Mouse (Mus musculus): ENCODE measurements around the gene Dact3.

Gene Dact3

DNA sequence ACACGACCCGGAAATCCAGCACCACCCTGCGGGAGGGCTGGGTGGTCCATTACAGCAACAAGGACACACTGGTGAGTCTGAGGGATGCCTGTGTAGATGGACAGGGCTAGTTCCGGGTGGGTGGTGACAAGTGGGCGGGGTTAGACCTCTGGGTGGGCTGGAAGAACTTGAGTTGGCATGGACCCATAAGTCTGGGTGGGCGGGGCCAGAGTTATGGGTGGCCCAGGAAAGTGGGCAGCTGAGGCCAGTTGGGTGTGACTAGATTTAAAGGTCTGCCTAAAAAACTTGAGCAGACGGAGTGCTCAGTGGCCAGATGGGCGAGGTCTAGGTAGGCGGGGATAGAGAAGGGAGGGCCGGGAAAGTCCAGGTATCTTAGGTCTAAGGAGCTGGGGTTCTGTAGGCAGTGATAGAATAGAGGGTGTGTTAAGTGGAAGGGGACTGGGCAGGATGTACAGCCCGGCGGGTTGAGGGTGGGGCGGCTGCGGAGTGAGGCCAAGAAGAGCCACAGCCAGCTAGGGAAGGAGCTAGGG lies 21.8 kb upstream of the Dact3 start:
- no peak for DNase-seq (ENCODE audit: low read depth, low spot score)

DNA sequence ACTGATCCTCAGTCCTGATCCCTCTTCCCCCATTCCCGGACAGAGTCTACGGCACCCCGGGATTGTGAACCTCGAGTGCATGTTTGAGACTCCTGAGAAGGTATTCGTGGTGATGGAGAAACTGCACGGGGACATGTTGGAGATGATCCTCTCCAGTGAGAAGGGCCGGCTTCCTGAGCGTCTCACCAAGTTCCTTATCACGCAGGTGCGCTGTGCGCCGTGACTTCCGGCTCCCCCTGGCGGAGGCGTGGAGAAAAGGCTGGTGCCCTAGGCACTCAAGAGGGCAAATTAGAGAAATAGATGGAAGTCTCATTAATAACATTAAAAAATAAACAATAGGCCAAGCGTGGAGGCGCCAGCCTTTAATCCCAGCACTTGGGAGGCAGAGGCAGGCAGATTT lies 16.8 kb upstream of the Dact3 start:
- DNase-seq (ENCODE audit: low read depth, low spot score) = no peak

DNA sequence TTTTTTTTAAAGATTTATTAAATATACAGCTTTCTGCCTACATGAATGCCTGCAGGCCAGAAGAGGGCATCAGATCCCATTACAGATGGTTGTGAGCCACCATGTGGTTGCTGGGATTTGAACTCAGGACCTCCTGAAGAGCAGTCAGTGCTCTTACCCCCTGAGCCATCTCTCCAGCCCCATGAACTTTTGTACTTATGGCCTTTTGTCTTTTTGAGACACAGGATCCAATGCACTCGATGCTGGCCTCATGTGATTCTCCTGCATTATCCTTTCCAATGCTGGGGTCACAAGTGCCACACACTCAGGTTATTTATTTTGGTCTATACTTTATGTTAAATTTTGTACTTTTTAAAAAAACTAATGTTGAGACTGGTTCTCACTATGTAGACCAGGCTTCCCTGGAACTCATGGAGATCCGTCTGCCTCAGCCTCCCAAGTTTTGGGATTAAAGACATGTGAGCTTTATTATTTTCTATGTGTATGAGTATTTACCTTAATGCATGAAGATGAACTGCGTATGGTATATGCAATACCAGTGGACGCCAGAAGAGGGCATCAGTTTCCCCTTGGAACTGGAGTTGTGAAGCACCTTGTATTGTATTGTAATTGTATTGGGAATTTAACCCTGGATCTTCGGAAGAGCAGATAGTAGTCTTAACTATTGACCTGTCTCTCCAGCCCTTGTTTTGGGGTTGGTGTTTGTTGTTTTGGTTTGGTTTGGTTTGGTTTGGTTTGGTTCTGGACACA lies 15.0 kb upstream of the Dact3 start:
- no peak for DNase-seq (ENCODE audit: low read depth, low spot score)

DNA sequence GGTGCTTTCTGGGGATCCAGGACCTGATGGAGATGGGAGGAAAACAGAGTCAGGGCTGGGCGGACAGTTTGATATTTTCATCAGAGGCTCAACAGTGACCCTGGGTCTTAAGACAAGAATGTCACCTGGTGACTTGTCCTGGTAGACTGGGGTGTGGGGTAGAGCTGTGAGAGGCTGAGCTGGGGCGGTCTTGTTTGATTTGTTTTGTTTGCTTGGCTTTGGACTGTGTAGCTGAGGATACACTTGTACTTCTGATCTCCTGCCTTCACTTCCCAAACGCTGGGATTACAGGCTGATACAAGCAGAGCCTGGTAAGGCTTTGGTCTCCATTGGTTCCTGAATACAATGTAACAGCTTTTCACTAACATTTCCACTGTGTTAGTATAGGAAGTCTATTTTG lies 7.6 kb upstream of the Dact3 start:
- DNase-seq (ENCODE audit: low read depth, low spot score) = no peak

DNA sequence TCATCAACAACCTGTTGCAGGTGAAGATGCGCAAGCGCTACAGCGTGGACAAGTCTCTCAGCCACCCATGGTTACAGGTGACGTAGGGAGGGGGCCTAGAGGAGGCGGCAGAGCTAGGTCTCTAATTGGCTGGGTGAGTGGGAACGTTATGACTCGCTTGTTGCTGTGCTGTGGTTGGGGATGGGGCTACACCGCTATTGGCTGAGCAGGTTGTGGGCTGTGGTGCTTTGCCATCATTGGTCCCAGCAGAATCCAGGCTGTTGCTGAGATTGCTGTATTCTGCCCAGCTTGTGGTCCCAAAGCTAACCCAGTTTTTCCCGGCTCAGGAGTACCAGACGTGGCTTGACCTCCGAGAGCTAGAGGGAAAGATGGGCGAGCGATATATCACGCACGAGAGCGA lies 5.6 kb upstream of the Dact3 start:
- no peak for DNase-seq (ENCODE audit: low read depth, low spot score)

DNA sequence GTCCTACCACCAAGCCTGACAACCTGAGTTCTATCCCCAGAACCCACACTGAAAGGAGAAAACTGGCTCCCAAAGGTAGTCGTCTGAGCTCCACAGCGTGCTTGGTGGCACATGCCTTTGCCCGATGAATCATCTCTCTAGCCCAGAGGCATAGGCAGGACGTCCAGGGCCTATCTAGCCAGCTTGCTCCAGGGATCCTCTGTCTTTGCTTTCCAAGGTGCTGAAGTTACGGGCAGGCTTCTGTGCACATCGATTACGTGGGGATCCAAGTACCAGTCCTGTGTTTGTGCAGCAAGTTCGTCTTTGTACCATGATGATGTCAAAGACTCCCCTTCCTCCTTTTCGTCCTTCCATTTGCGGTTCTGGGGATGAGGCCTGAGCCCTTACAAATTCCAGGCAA lies 3.5 kb upstream of the Dact3 start:
- no peak for DNase-seq (ENCODE audit: low read depth, low spot score)

DNA sequence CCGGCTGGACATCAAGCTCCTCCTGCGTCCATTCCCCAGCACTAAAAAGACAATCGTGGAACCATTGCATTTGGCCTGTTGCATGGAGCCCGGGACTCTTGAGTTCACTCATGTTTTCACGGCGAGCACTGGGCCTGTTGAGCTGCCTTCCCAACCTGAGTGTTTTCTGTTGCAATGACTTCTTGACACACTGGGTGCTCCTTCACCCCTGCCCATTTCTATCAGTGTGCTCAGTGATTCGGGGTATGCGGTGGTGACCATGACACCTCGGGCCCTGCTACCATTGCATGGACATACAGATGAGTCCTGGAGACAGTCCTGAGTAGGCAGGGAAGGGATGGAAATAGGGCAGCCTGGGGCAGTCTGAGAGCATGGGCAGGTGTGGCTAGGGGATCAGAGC lies 2.6 kb upstream of the Dact3 start:
- no peak for DNase-seq (ENCODE audit: low read depth, low spot score)

DNA sequence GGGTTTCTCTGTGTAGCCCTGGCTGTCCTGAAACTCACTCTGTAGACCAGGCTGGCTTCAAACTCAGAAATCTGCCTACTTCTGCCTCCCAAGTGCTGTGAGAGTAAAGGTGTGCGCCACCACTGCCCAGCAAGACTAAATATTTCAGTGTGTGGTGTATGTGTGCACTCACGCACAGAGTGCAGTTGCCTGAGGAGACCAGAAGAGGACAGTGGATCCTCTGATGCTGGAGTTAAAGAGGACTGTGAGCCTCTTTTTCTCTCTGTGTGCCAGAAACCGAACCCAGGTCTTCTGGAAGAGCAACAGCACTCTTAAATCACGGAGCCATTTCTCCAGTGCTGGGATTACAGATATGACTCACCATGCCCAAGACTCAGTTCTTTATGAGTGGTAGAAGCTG lies 1.7 kb upstream of the Dact3 start:
- no peak for DNase-seq (ENCODE audit: low read depth, low spot score)

DNA sequence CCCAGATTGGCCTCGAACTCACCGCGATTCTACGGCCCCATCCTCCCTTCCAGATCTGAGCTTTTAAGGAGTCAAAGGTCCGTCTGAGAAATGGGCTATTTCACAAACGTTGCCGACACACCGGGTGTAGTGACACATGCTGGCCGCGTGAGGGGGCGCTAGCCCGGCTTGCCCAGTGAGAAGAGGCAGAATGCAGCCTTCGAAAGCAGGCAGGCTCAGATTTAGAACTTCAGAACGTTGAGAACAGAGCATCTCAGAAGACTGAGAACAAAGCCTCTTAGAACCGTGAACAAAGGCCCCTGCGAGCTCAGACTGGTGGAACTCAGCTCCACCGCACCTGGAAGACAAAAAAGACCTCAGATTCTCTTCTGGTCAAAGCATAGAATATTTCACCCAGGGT lies 927 bp upstream of the Dact3 start:
- peak; percentile 80 for DNase-seq (ENCODE audit: low read depth, low spot score)

DNA sequence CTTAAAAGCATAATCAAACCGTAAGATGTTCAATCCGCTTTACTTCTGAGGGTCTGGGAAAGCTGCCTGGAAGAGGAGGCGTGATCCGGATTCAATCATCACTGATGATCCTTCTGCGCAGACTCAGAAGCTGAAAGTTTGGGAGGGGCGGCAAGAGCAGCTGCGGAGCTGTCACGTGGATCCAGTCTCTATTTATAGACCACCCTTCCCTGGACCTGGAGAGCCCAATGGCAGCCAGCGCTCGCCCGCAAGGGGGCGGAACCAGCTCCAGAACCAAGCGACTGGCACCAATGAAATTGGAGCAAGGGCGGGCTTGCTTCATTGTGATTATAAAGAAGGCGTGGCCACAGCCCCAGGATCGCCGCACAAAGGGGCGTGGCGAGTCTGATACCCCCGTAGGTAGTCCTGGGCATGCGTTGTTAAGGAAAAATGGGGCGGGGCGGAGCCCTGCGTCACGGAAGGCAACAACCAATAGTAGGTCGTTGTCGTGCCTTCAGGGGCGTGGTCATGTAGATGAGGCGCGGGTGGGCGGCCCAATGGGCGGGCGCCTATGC lies 284 bp upstream of the Dact3 start:
- DNase-seq (ENCODE audit: low read depth, low spot score) = peak; percentile 100

DNA sequence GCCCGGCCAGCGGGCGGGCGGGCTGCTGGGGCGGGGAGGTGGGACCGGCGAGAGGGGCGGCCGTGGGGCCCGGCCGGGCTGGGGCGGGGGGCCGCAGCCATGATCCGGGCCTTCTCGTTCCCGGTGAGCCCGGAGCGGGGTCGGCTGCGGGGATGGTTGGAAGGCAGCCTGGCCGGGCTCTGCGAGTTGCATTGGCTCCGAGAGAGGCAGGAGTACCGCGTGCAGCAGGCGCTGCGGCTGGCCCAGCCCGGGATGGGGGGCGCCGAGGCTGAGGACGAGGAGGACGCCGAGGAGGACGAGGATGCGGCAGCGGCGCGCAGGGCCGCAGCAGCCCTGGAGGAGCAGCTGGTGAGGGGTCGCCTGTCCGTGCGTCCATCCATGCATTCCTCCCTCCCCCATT lies 209 bp downstream of the Dact3 start:
- DNase-seq (ENCODE audit: low read depth, low spot score) = no peak

DNA sequence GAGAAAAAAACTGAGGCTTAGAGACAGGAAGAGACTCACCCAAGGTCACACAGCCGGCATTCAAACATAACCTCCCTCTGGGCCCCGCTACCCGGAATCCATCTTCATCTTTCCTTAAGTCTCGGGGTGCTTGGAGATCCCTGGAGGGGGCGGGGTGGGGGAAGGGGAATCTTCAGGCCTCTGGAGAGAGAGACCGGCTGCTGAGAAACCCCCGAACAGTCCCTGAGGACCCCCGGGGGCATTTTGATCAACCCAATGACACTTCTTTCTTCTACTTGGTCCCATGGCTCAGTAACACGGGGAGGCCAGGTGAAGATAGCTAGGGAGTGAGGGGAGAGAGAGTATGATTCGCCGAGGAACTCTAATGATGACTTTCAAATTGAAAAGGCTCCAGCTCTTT lies 889 bp downstream of the Dact3 start:
- DNase-seq (ENCODE audit: low read depth, low spot score) = no peak

DNA sequence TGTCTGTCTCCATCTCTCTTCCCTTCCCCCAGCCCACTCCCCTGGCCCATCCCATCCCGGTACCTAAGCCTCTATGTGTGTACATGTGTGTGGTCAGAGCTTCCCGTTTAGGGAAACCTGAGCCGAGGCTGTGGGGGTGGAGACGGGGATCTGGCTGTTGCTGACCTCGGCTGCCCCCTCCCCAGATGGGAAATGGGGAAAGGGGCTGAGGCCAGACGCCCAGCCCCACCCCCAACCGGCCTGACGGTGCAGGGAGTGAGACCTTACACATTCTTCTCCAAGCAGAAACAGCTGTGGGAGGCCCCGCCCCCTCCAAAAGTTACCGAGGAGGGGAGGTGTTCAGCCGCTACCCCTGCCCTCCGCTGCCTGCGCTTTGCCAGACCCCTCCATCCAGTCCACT lies 1.5 kb downstream of the Dact3 start:
- DNase-seq (ENCODE audit: low read depth, low spot score) = no peak

DNA sequence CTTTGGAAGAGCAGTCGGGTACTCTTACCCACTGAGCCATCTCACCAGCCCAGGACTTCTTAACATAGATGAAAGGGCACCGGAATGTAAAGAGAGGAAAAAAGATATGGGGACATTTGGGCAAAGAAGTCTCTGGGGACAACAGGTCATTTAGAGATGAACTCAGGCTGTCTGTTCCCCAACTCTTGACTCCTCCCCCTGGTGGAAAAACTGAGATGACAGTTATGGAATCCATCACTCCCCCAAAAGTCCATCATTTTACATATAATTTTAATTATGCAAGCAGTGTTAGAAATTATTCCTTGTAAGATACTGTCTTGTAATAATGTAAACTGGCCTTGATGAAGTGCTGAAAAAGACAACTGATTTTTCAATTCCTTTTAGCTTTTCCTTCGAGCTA lies 2.6 kb downstream of the Dact3 start:
- DNase-seq (ENCODE audit: low read depth, low spot score) = no peak

DNA sequence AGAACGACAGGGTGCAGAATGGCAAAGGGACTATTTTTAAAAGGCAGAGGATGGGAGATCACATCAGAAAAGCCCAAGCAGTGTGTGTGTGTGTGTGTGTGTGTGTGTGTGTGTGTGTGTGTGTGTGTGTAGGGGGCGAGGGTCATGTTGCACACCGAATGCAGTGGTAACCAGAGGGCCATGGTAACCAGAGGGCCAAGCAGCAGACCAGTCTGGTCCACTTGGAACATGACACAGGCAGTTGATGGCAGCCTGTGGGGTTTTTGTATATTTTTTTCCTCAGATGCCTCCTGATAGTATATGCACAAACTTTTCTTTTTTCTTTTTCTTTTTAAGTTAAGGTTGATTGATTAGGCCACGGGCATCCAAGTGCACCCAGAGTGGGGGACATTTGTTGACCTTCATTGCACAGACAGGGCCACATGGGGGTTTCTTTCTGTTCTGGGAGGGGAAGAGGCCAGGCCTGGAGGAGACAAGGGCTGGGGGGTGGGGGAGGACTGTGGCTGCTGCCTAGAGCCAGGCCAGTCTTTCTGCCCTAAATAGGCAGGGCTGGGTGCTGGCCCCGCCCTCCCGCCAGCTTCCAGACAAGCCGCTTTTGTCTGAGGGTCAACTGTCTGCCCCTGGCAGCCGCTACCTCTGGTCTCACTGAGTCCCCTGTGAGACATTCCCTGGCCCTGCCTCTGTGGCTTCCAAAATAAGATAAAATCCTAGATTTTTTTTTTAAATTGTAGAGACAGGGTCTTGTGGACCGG lies 4.9 kb downstream of the Dact3 start:
- DNase-seq (ENCODE audit: low read depth, low spot score) = no peak

DNA sequence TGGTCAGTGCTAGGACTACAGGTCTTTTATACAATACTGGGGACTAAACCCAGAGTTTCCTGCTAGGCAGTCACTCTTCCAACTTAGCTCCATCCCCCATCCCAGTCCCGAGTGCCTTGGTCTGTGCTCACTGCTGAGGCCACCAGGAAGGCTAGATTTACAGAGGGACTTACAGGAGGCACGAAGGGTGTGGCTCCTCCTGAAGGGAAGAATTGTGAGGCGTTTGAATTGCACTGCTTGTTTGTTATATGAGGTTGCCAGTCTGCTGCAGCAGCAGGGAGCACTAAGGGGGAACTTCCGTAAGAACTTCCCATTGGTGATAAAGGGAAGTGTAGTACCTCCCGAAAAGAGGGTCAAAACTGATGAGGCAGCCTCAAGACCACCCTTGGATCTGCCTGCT lies 5.5 kb downstream of the Dact3 start:
- DNase-seq (ENCODE audit: low read depth, low spot score) = no peak

DNA sequence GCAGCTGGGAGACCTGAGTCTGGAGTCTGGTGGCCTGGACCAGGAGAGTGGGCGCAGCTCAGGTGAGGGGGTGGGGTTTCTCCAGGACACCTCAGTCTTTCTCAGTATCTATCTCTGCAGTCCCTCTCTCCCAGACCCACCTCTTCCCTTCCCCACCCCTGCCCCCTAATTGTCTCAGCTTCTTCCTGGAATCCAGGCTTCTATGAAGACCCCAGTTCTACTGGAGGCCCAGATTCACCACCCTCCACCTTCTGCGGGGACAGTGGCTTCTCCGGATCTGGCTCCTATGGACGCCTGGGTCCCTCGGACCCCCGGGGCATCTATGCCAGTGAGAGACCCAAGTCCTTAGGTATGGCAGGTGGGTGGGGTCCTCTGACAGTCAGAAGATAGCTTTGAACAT lies 8.0 kb downstream of the Dact3 start:
- no peak for DNase-seq (ENCODE audit: low read depth, low spot score)

DNA sequence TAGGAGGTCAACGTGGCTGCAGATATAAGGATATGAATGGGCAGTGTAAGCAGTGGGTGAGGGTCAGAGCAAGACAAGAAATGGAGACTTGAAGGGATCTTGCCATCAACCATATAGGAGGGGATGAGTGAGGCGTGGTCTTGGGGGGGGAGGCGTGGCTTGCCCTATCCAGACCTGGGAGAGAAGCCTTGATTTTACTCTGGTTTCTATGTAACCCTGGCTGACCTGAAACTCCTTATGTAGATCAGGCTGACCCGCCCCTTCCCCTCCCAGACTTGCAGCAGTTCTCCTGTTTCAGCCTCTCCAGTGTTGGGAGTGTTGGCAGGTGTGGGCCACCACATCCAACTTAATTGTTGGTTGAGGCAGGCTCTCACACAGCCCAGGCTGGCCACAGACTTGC lies 9.2 kb downstream of the Dact3 start:
- no peak for DNase-seq (ENCODE audit: low read depth, low spot score)

DNA sequence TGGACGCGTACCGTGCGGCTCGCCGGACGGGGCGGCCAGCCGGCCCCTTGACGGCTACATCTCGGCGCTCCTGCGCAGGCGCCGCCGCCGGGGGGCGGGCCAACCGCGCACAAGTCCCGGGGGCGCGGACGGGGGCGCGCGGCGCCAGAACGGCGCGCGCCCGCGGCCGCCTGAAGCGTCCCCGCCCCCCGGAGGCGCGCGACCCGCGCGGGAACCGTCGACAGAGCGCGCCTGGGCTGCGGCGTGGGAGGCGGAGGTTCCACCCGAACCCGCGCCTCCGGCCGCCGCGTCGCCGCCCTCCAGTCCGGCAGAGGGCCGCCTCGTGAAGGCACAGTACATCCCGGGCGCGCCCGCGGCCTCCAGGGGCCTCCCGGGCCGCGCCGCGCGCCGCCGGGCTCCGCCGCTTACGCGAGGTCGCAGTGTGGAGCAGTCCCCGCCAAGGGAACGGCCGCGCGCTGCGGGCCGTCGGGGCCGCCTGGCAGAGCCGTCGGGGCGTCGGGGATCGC lies 10.2 kb downstream of the Dact3 start:
- DNase-seq (ENCODE audit: low read depth, low spot score) = no peak

DNA sequence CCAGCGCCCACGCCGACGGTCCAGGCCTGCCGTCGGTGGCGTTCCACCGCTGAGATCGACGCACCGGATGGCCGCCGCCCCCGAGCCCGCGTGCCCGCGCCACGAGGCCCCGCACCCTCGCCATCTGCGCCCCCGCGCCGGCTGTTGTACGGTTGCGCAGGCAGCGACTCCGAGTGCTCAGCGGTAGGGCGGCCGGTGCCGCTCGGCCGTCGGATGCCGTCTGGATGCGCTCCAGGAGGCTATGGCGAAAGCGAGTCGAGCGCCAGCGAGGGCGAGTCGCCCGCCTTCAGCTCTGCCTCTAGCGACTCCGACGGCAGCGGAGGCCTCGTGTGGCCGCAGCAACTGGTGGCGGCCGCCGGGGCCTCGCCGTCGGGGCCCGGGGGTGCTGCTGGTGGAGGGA lies 10.8 kb downstream of the Dact3 start:
- DNase-seq (ENCODE audit: low read depth, low spot score) = no peak

DNA sequence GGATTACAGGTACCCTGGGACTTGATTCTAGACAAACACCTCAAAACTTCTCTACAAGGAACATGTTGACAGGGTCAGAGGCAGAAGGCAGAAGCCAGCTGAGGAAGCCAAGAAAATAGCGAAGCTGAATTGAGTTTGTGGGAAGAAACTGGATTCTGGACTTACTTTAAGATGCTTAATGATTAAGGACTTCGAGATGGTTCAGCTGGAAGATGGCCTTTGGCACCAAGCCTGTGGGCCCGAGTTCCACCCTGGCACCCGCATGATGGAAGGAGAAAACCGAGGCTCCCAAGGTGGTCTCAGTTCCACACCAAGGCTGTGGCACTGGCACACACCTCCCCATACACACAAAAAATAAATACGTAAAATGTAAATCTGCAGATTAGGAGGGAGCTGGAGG lies 15.4 kb downstream of the Dact3 start:
- DNase-seq (ENCODE audit: low read depth, low spot score) = peak; percentile 56

DNA sequence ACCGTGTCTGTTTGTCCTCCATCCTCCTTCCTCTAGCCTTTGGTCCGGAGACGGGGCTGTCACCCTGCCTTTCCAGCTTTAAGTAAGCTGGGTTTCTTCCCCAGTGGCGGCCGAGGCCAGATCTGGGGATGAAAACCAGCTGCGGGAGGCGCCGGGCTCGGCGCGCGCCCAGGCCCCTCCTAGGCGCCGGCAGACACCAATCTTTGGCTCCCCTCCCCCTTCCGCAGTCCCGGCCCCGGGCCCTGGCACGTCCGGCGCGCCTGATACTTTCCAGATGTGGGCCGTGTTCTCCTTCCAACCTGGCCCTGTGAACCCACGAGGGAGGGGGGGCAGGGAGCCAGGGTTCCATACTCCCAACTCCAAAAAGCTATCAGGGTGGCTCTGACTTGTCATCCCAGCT lies 15.8 kb downstream of the Dact3 start:
- DNase-seq (ENCODE audit: low read depth, low spot score) = peak; percentile 89
